Comparison of ENCODE assay signal across 13 mouse cellular contexts in genomic region chr2:156736846-156737245, GRCm38 (mm10). TPM values are rescaled to one million over a fixed set of nuclear protein-coding genes. Genes with fewer than 3 reads are reported as not detected.
DNase-seq lines count a peak whose midpoint lies in the region; ATAC-seq lines count a peak whose summit lies in the region.
"Had no signal": no experiment of that assay in that cellular context is flagged by ENCODE, and none has a peak within 500 bp of the region (broad histone marks: within the 10 kb centered on the region; RNA-seq: fewer than 3 reads in every experiment).

No protein-coding gene starts in this region.

- peak; percentile 14; the same call in 1 of the 2 replicates for ATAC-seq in embryonic facial prominence, embryonic 14.5 days (ENCODE audit: low read depth)
- peak; percentile 52; the same call in 1 of the 2 replicates for ATAC-seq in kidney, embryonic 15.5 days (replicated peaks; ENCODE audit: low FRiP score)
- no peak for ATAC-seq in midbrain, embryonic 15.5 days (replicated peaks)
- no peak for ATAC-seq in hindbrain, embryonic 16.5 days

- no peak for DNase-seq in embryonic facial prominence, embryonic 14.5 days (ENCODE audit: low spot score)
- no peak for DNase-seq in embryonic facial prominence, embryonic 10.5 days (ENCODE audit: low spot score)
- DNase-seq in ovary, adult 18-20 months (ENCODE audit: low spot score): peak; percentile 35
- DNase-seq in ovary, postnatal 36 days (ENCODE audit: low spot score): no peak
- no peak for DNase-seq in adrenal gland, adult 18-20 months (ENCODE audit: low spot score in 2 of 2)
- DNase-seq: B cell, adult 2 months; layer of hippocampus, adult 9-11 months had no signal

- no peak overlapping the region for H3K27ac ChIP-seq in embryonic facial prominence, embryonic 14.5 days (replicated peaks; ENCODE audit: low read depth, low read length)
- no peak overlapping the region for H3K27ac ChIP-seq in embryonic facial prominence, embryonic 10.5 days (replicated peaks)
- peak overlapping the region; percentile 56; the same call in 1 of the 2 replicates for H3K27ac ChIP-seq in kidney, embryonic 15.5 days
- no peak overlapping the region for H3K27ac ChIP-seq in midbrain, embryonic 15.5 days
- H3K27ac ChIP-seq in hindbrain, embryonic 16.5 days (ENCODE audit: low read depth, low read length): no peak overlapping the region
- H3K27ac ChIP-seq: liver, embryonic 14.5 days had no signal

- H3K36me3 ChIP-seq in embryonic facial prominence, embryonic 14.5 days (ENCODE audit: control insufficient read depth, insufficient read depth, low read length): 0 out of 2 replicates have a peak, but pooled peaks cover 3% of the 10 kb centered on the region
- peaks cover 57% of the 10 kb centered on the region for H3K36me3 ChIP-seq in embryonic facial prominence, embryonic 10.5 days (replicated peaks)
- no peaks in the 10 kb centered on the region for H3K36me3 ChIP-seq in kidney, embryonic 15.5 days
- no peaks in the 10 kb centered on the region; the same call in 1 of the 2 replicates for H3K36me3 ChIP-seq in midbrain, embryonic 15.5 days (replicated peaks)
- H3K36me3 ChIP-seq in hindbrain, embryonic 16.5 days (ENCODE audit: control insufficient read depth, insufficient read depth, low read length): peaks cover 3% of the 10 kb centered on the region; the same call in 1 of the 2 replicates

- WGBS in embryonic facial prominence, embryonic 14.5 days: 50% methylated on average over 7 of the region's 7 CpGs
- 55% methylated on average over 7 of the region's 7 CpGs for WGBS in embryonic facial prominence, embryonic 10.5 days
- 33% methylated on average over 7 of the region's 7 CpGs for WGBS in kidney, embryonic 15.5 days
- 55% methylated on average over 7 of the region's 7 CpGs for WGBS in midbrain, embryonic 15.5 days
- WGBS in hindbrain, embryonic 16.5 days: 40% methylated on average over 7 of the region's 7 CpGs

- no peak overlapping the region for H3K4me3 ChIP-seq in embryonic facial prominence, embryonic 14.5 days (ENCODE audit: low read depth, low read length)
- H3K4me3 ChIP-seq in embryonic facial prominence, embryonic 10.5 days: no peak overlapping the region
- H3K4me3 ChIP-seq in kidney, embryonic 15.5 days (replicated peaks): no peak overlapping the region
- no peak overlapping the region for H3K4me3 ChIP-seq in midbrain, embryonic 15.5 days
- no peak overlapping the region for H3K4me3 ChIP-seq in hindbrain, embryonic 16.5 days (ENCODE audit: low read length)

- H3K27me3 ChIP-seq in embryonic facial prominence, embryonic 14.5 days (replicated peaks; ENCODE audit: control insufficient read depth, insufficient read depth, low read length): no peaks in the 10 kb centered on the region
- no peaks in the 10 kb centered on the region for H3K27me3 ChIP-seq in embryonic facial prominence, embryonic 10.5 days (replicated peaks; ENCODE audit: low read depth, poor library complexity, severe bottlenecking)
- no peaks in the 10 kb centered on the region for H3K27me3 ChIP-seq in kidney, embryonic 15.5 days
- H3K27me3 ChIP-seq in midbrain, embryonic 15.5 days (replicated peaks): no peaks in the 10 kb centered on the region
- no peaks in the 10 kb centered on the region for H3K27me3 ChIP-seq in hindbrain, embryonic 16.5 days (replicated peaks; ENCODE audit: control insufficient read depth, insufficient read depth, low read length)

- H3K4me1 ChIP-seq in embryonic facial prominence, embryonic 14.5 days (ENCODE audit: control insufficient read depth, insufficient read depth, low read length): peaks cover 10% of the 10 kb centered on the region; the same call in 1 of the 2 replicates
- peaks cover 60% of the 10 kb centered on the region for H3K4me1 ChIP-seq in embryonic facial prominence, embryonic 10.5 days
- H3K4me1 ChIP-seq in kidney, embryonic 15.5 days: peaks cover 65% of the 10 kb centered on the region
- peaks cover 52% of the 10 kb centered on the region for H3K4me1 ChIP-seq in midbrain, embryonic 15.5 days
- H3K4me1 ChIP-seq in hindbrain, embryonic 16.5 days (ENCODE audit: control insufficient read depth, insufficient read depth, low read depth, low read length): peaks cover 23% of the 10 kb centered on the region

- H3K9ac ChIP-seq in embryonic facial prominence, embryonic 14.5 days (ENCODE audit: low read depth, low read length): no peak overlapping the region
- no peak overlapping the region for H3K9ac ChIP-seq in kidney, embryonic 15.5 days
- H3K9ac ChIP-seq in midbrain, embryonic 15.5 days: no peak overlapping the region
- no peak overlapping the region for H3K9ac ChIP-seq in hindbrain, embryonic 16.5 days (ENCODE audit: low read depth, low read length)
- H3K9ac ChIP-seq: liver, embryonic 14.5 days had no signal

- H3K4me2 ChIP-seq in embryonic facial prominence, embryonic 14.5 days (ENCODE audit: low read depth, low read length): no peak overlapping the region
- no peak overlapping the region for H3K4me2 ChIP-seq in kidney, embryonic 15.5 days
- H3K4me2 ChIP-seq in midbrain, embryonic 15.5 days: no peak overlapping the region
- H3K4me2 ChIP-seq in hindbrain, embryonic 16.5 days (ENCODE audit: low read length): no peak overlapping the region

- H3K9me3 ChIP-seq in embryonic facial prominence, embryonic 14.5 days (ENCODE audit: control insufficient read depth, low read length): no peaks in the 10 kb centered on the region
- no peaks in the 10 kb centered on the region for H3K9me3 ChIP-seq in embryonic facial prominence, embryonic 10.5 days
- no peaks in the 10 kb centered on the region for H3K9me3 ChIP-seq in kidney, embryonic 15.5 days (replicated peaks)
- H3K9me3 ChIP-seq in midbrain, embryonic 15.5 days: no peaks in the 10 kb centered on the region
- H3K9me3 ChIP-seq in hindbrain, embryonic 16.5 days (ENCODE audit: control insufficient read depth, low read length): no peaks in the 10 kb centered on the region

RNA-seq across cellular contexts. Expression of gene Myl9, which starts 38.4 kb away (rescaled TPM):
- polyA plus RNA-seq in embryonic facial prominence, embryonic 14.5 days (2014; fragmentation: Nextera tagmentation; extraction: Ambion mirVana): 285 and 310 TPM in 2 replicates
- 82.9 and 91.7 TPM in 2 replicates for polyA plus RNA-seq in embryonic facial prominence, embryonic 10.5 days (2016; fragmentation: Nextera tagmentation; extraction: Ambion mirVana)
- polyA plus RNA-seq in kidney, embryonic 15.5 days (2015; fragmentation: Nextera tagmentation; extraction: Ambion mirVana): 305 and 466 TPM in 2 replicates
- 41.2 and 41.6 TPM in 2 replicates for polyA plus RNA-seq in midbrain, embryonic 15.5 days (2015; fragmentation: Nextera tagmentation; extraction: Ambion mirVana)
- 10 to 100 TPM; 52.0 to 58.6 TPM for total RNA-seq in adrenal gland, adult 18-20 months (2021)
- polyA plus RNA-seq in hindbrain, embryonic 16.5 days (2015; fragmentation: Nextera tagmentation; extraction: Ambion mirVana): 46.9 and 52.0 TPM in 2 replicates
- total RNA-seq: granulocyte monocyte progenitor cell, adult 5-6 weeks; megakaryocyte-erythroid progenitor cell, adult 5-6 weeks had no signal

Comparison
In these comparisons a context has a peak if more than half of its experiments do, and no peak if none do; other contexts are left out.
1. ATAC-seq: peak in embryonic facial prominence, embryonic 14.5 days (single experiment) and kidney, embryonic 15.5 days (single experiment); none in midbrain, embryonic 15.5 days (single experiment) and hindbrain, embryonic 16.5 days (single experiment).